Mouse (Mus musculus): ENCODE data around the gene Them4.

DNA sequence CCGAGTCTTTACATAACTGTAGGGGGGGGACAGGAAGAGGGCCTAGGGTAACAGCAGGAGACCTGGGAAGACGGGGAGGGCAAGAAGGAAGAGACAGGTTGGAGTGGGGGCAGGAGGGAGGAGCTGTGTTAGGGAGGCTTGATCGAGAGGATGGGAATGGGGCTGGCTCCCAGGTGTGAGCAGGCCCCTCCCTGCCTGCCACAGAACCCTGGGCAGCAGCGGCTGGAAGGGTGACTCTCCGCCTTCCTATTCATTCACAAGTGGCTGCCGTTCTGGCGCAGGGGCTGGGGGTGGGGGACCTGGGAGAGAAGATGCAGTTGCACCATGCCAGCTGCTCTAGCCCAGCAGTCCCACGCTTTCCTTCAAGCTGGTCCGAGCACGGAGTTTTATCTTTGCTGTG is 63.2 kb downstream of the Them4 start:
- no peak for TF ChIP-seq GATA1 (IDR thresholded peaks at IDR 0.05; ENCODE audit: borderline replicate concordance, low read length)
- TF ChIP-seq FLI1 (IDR thresholded peaks at IDR 0.05; ENCODE audit: low read length): no peak
